Mouse (Mus musculus) C2C12 (cell line): Measurements from ENCODE around the gene Ttc24.

Experiments
- CEBPB ChIP-seq: IDR thresholded peaks from one replicate; pipeline ENCODE4 v1.6.1; 2011; ENCODE audit warnings: low read depth, mild to moderate bottlenecking, control low read depth, moderate library complexity
- CTCF ChIP-seq: IDR thresholded peaks from one replicate; pipeline ENCODE4 v1.5.1; 2011; ENCODE audit not compliant: control insufficient read depth, insufficient read depth, insufficient read length
- MAX ChIP-seq: IDR thresholded peaks from one replicate; pipeline ENCODE4 v1.6.1; 2011; ENCODE audit warnings: mild to moderate bottlenecking, control low read depth
- MYOD1 ChIP-seq: IDR thresholded peaks from one replicate; pipeline ENCODE4 v1.6.1; 2011; ENCODE audit warnings: low read depth; ENCODE audit not compliant: control insufficient read depth, insufficient read length
- MYOG ChIP-seq: IDR thresholded peaks from one replicate; pipeline ENCODE4 v1.6.1; 2011; ENCODE audit not compliant: control insufficient read depth, insufficient read length; ENCODE audit errors: extremely low read depth

DNA sequence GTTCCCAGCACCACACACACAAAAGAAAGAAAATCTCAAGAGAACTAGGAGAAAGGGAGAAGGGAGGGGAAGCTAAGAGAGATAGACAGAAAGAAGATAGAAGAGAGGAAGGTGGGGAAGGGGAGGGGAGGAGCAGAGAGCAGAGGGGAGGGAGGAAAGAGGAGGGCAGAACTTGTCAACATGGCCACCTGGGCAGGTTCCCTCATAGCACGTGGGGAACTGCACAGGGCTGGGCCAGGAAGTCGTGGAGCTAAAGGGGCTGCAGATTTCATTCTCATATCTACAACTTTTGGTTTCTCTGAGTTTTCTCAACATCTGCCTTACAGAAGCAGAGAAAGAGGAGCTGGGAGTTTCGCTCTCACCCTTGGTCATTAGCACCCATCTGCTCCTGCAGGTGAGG, 49.5 kb upstream of the Ttc24 start:
- no peak for TF ChIP-seq CTCF
- no peak for TF ChIP-seq MYOG
- no peak for TF ChIP-seq CEBPB
- no peak for TF ChIP-seq MAX
- TF ChIP-seq MYOD1, result no peak
